Mouse (Mus musculus) small intestine, adult 2 months (tissue): ENCODE results near the gene Pdk1.

Experiments
- CTCF ChIP-seq: fragments of 200-500 bp; IDR thresholded peaks from 2 replicates; pipeline ENCODE4 v1.5.1; 2012; ENCODE audit warnings: low read depth, mild to moderate bottlenecking, control low read depth, inconsistent platforms, low read length, moderate library complexity, mixed read lengths; ENCODE audit not compliant: insufficient replicate concordance, insufficient read length; ENCODE audit errors: extremely low read depth
- POLR2A ChIP-seq: fragments of 200-500 bp; IDR thresholded peaks from 2 replicates; pipeline ENCODE4 v1.6.1; 2012; ENCODE audit warnings: low read depth, mild to moderate bottlenecking, control low read depth, inconsistent platforms, low read length, moderate library complexity

DNA sequence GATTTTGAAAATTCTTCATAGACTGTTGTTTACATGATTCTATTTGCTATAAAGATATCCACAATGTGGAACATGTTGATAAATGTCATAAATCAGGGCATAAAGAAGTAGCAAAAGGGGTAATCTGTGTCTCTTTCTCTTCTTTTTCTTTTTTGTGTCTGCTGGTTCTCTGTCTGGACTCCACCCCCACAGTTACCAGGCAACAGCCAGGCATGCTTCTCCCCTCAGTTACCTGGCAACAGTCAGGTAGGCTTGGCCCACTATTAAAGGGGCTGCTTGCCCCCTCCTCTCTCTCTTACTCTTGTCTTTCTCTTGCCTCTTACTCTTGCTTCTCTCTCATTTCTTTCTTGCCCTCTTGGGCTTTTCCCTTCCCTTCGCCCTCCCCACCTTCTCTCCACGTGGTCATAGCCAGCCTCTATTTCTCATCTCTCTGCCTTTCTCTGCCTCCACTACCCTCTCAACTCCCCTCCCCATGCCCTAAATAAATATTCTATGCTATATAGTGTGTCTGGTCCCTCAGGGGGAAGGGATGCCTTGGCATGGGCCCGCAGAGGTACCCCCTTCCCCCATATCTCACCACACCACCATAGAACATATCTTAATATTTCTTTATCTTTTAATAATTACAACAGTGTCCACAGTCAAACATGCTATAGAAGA, 64.8 kb downstream of the Pdk1 start:
- TF ChIP-seq CTCF (no peak), POLR2A (no peak)
